8 mouse cellular contexts compared by ENCODE assay signal in the genomic region with DNA sequence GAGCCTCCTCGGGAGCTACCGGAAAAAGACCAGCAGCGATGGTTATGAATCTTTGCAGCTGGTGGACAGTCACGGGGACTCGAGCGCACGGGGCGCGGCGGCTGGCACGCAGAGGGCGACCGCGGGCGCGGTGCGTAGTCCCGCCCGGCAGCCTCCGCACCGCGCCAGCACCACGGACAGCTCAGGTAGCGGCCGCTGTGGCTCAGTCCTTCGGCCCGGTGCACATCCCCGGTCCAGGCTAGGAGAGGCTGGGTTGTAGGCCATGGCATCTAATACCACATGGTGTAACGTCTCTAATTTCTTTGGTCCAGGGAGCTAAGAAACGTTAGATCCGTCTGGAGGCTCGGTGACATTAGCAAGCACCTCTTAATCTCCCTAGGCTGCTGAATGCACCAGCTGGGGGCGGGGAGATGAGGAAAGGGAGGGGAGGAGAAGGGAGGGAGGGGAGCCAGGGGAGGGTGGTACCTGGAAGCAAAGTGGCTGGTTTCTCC. TPM values are rescaled to one million over a fixed set of nuclear protein-coding genes. Genes with fewer than 3 reads are reported as not detected.
DNase-seq lines count a peak whose midpoint lies in the region; ATAC-seq and TF ChIP-seq lines count a peak whose summit lies in the region.

No protein-coding gene starts in this region.

- WGBS in forebrain, embryonic 15.5 days = under 1% methylated on average over 33 of the region's 33 CpGs
- under 1% methylated on average over 33 of the region's 33 CpGs for WGBS in intestine, embryonic 14.5 days
- WGBS in liver, embryonic 16.5 days (ENCODE audit: insufficient replicate concordance) = under 1% methylated on average over 33 of the region's 33 CpGs
- WGBS in neural tube, embryonic 14.5 days = 0% methylated on average over 33 of the region's 33 CpGs

- TF ChIP-seq CTCF in gastrocnemius, adult 2 months (IDR thresholded peaks at IDR 0.05) = no peak

- peak overlapping the region; percentile 82 for H3K9ac ChIP-seq in forebrain, embryonic 15.5 days (replicated peaks)
- H3K9ac ChIP-seq in intestine, embryonic 14.5 days (ENCODE audit: low read length) = no peak overlapping the region
- no peak overlapping the region for H3K9ac ChIP-seq in liver, embryonic 16.5 days (ENCODE audit: low read depth, low read length)
- H3K9ac ChIP-seq in neural tube, embryonic 14.5 days (replicated peaks; ENCODE audit: low read depth, low read length) = peak overlapping the region; percentile 83

- H3K36me3 ChIP-seq in forebrain, embryonic 15.5 days = no peaks in the 10 kb centered on the region
- H3K36me3 ChIP-seq in intestine, embryonic 14.5 days (ENCODE audit: control insufficient read depth, insufficient read depth, low read length) = no peaks in the 10 kb centered on the region
- no peaks in the 10 kb centered on the region for H3K36me3 ChIP-seq in liver, embryonic 16.5 days (ENCODE audit: control insufficient read depth, insufficient read depth)
- no peaks in the 10 kb centered on the region for H3K36me3 ChIP-seq in neural tube, embryonic 14.5 days (ENCODE audit: control insufficient read depth, insufficient read depth, low read length)

- peak; percentile 81 for ATAC-seq in forebrain, embryonic 15.5 days (replicated peaks)
- peak; percentile 83 for ATAC-seq in intestine, embryonic 14.5 days (replicated peaks; ENCODE audit: low FRiP score, low TSS enrichment, low read depth)
- peak; percentile 45; the same call in 1 of the 2 replicates for ATAC-seq in liver, embryonic 16.5 days (ENCODE audit: low read depth)
- ATAC-seq in neural tube, embryonic 14.5 days (ENCODE audit: low read depth) = peak; percentile 83

- intact Hi-C loops in gastrocnemius, adult 2 months (cut with DNase I) = no loop called here

- no peaks in the 10 kb centered on the region for H3K9me3 ChIP-seq in forebrain, embryonic 15.5 days
- H3K9me3 ChIP-seq in intestine, embryonic 14.5 days (ENCODE audit: control insufficient read depth, low read length) = no peaks in the 10 kb centered on the region
- no peaks in the 10 kb centered on the region for H3K9me3 ChIP-seq in liver, embryonic 16.5 days (replicated peaks; ENCODE audit: control insufficient read depth, low read length)
- no peaks in the 10 kb centered on the region for H3K9me3 ChIP-seq in neural tube, embryonic 14.5 days (ENCODE audit: control insufficient read depth, low read length)

- DNase-seq in gastrocnemius, adult 2 months = peak; percentile 61
- no peak for DNase-seq in gastrocnemius, adult 8-10 months (ENCODE audit: low spot score in 2 of 2)
- peak; percentile 57 for DNase-seq in cerebellum, adult 11-12 months
- DNase-seq in intestine, embryonic 14.5 days (ENCODE audit: low spot score) = peak; percentile 84
- DNase-seq in urinary bladder, postnatal 14 days (ENCODE audit: low spot score) = peak; percentile 49

- H3K27ac ChIP-seq in gastrocnemius, adult 2 months = no peak overlapping the region
- peak overlapping the region; percentile 95 for H3K27ac ChIP-seq in forebrain, embryonic 15.5 days (replicated peaks)
- H3K27ac ChIP-seq in intestine, embryonic 14.5 days (ENCODE audit: low read depth) = no peak overlapping the region
- no peak overlapping the region for H3K27ac ChIP-seq in liver, embryonic 16.5 days (ENCODE audit: low read length)
- H3K27ac ChIP-seq in neural tube, embryonic 14.5 days (ENCODE audit: low read depth, low read length) = peak overlapping the region; percentile 94

- H3K27me3 ChIP-seq in forebrain, embryonic 15.5 days = no peaks in the 10 kb centered on the region
- peaks cover 31% of the 10 kb centered on the region for H3K27me3 ChIP-seq in intestine, embryonic 14.5 days (replicated peaks; ENCODE audit: control insufficient read depth, insufficient read depth, low read length)
- H3K27me3 ChIP-seq in liver, embryonic 16.5 days (ENCODE audit: control insufficient read depth, insufficient read depth, low read depth, low read length) = peaks cover 18% of the 10 kb centered on the region
- H3K27me3 ChIP-seq in neural tube, embryonic 14.5 days (ENCODE audit: control insufficient read depth, insufficient read depth, low read length) = no peaks in the 10 kb centered on the region

- H3K4me1 ChIP-seq in forebrain, embryonic 15.5 days = peaks cover 26% of the 10 kb centered on the region
- H3K4me1 ChIP-seq in intestine, embryonic 14.5 days (replicated peaks; ENCODE audit: control insufficient read depth, insufficient read depth, low read length) = 0 out of 2 replicates have a peak, but pooled peaks cover 5% of the 10 kb centered on the region
- H3K4me1 ChIP-seq in liver, embryonic 16.5 days (ENCODE audit: control insufficient read depth, low read depth, low read length) = no peaks in the 10 kb centered on the region
- peaks cover 9% of the 10 kb centered on the region; the same call in 1 of the 2 replicates for H3K4me1 ChIP-seq in neural tube, embryonic 14.5 days (ENCODE audit: control insufficient read depth, insufficient read depth, low read length)

- peak overlapping the region; percentile 61 for H3K4me3 ChIP-seq in gastrocnemius, adult 2 months
- peak overlapping the region; percentile 74 for H3K4me3 ChIP-seq in forebrain, embryonic 15.5 days
- peak overlapping the region; percentile 29 for H3K4me3 ChIP-seq in intestine, embryonic 14.5 days (ENCODE audit: low read depth, low read length)
- no peak overlapping the region for H3K4me3 ChIP-seq in liver, embryonic 16.5 days (ENCODE audit: low read depth, low read length)
- H3K4me3 ChIP-seq in neural tube, embryonic 14.5 days (ENCODE audit: low read depth, low read length) = peak overlapping the region; percentile 66

- H3K4me2 ChIP-seq in forebrain, embryonic 15.5 days (replicated peaks) = peak overlapping the region; percentile 74
- peak overlapping the region; percentile 56 for H3K4me2 ChIP-seq in intestine, embryonic 14.5 days (ENCODE audit: low read length)
- peak overlapping the region; percentile 39 for H3K4me2 ChIP-seq in liver, embryonic 16.5 days (ENCODE audit: low read depth, low read length)
- H3K4me2 ChIP-seq in neural tube, embryonic 14.5 days (ENCODE audit: low read depth, low read length) = peak overlapping the region; percentile 64

RNA-seq across cellular contexts. Expression of a gene that starts 54.3 kb away (rescaled TPM):
- under 1 TPM; 0.08 to 0.28 TPM for total RNA-seq in gastrocnemius, adult 2 months (2021)
- under 1 TPM; 0.07 to 0.29 (median 0.18) TPM for total RNA-seq in gastrocnemius, adult 8-10 months (2022)
- polyA plus RNA-seq in forebrain, embryonic 15.5 days (2015; fragmentation: Nextera tagmentation; extraction: Ambion mirVana) = 24.5 and 26.2 TPM in 2 replicates
- polyA plus RNA-seq in intestine, embryonic 14.5 days (2014; fragmentation: Nextera tagmentation; extraction: Ambion mirVana) = 1.5 and 2.1 TPM in 2 replicates
- polyA plus RNA-seq in liver, embryonic 16.5 days (2015; fragmentation: Nextera tagmentation; extraction: Ambion mirVana) = 0.13 and 0.26 TPM in 2 replicates
- 63.8 and 70.1 TPM in 2 replicates for polyA plus RNA-seq in neural tube, embryonic 14.5 days (2014; fragmentation: Nextera tagmentation; extraction: Ambion mirVana)

Comparison
In these comparisons a context has a peak if more than half of its experiments do, and no peak if none do; other contexts are left out.
1. DNase-seq: peak in gastrocnemius, adult 2 months (single experiment), cerebellum, adult 11-12 months (single experiment), intestine, embryonic 14.5 days (single experiment) and urinary bladder, postnatal 14 days (single experiment); none in gastrocnemius, adult 8-10 months (0 of 2).
2. H3K27ac ChIP-seq: peak in forebrain, embryonic 15.5 days (single experiment) and neural tube, embryonic 14.5 days (single experiment); none in gastrocnemius, adult 2 months (single experiment), intestine, embryonic 14.5 days (single experiment) and liver, embryonic 16.5 days (single experiment).
3. H3K9ac ChIP-seq: peak in forebrain, embryonic 15.5 days (single experiment) and neural tube, embryonic 14.5 days (single experiment); none in intestine, embryonic 14.5 days (single experiment) and liver, embryonic 16.5 days (single experiment).
4. Peak in every context shown above with its lines, with median percentiles within 50 percentile points of each other: ATAC-seq and H3K4me2 ChIP-seq.